Mouse (Mus musculus) embryonic facial prominence, embryonic 11.5 days (tissue): ENCODE results near the gene Micu2. TPM values are rescaled to one million over a fixed set of nuclear protein-coding genes. Genes with fewer than 3 reads are reported as not detected.

Source experiments
- ATAC-seq: fragments of 200-750 bp; cut with Nextera tagmentation; replicated peaks from 2 replicates; pipeline ENCODE4 v1.8.0; 2017; ENCODE audit warnings: low read depth; ENCODE audit not compliant: insufficient number of reproducible peaks, low FRiP score, low TSS enrichment
- DNase-seq: peaks from one replicate; pipeline ENCODE4 v3.0.0-alpha.2; 2015; ENCODE audit warnings: low spot score
- H3K27ac ChIP-seq: fragments of 300-500 bp; sonication (generic); replicated peaks from 2 replicates; pipeline ENCODE4 v1.5.1; 2014; ENCODE audit warnings: mild to moderate bottlenecking, low read depth, low read length, control low read depth
- H3K27me3 ChIP-seq: fragments of 300-500 bp; sonication (generic); 2 replicates; pipeline ENCODE4 v1.6.1; 2014; ENCODE audit warnings: mild to moderate bottlenecking, low read length, moderate library complexity, mixed read lengths; ENCODE audit not compliant: control insufficient read depth, insufficient read depth
- H3K36me3 ChIP-seq: fragments of 300-500 bp; sonication (generic); replicated peaks from 2 replicates; pipeline ENCODE4 v1.6.1; 2014; ENCODE audit warnings: low read depth, mild to moderate bottlenecking, low read length, moderate library complexity, mixed read lengths; ENCODE audit not compliant: control insufficient read depth, insufficient read depth
- H3K4me1 ChIP-seq: fragments of 300-500 bp; sonication (generic); 2 replicates; pipeline ENCODE4 v1.6.1; 2014; ENCODE audit warnings: low read length, mixed read lengths; ENCODE audit not compliant: control insufficient read depth, insufficient read depth
- H3K4me2 ChIP-seq: fragments of 300-500 bp; sonication (generic); 2 replicates; pipeline ENCODE4 v1.6.1; 2014; ENCODE audit warnings: low read depth, mild to moderate bottlenecking, control low read depth, low read length, moderate library complexity
- H3K4me3 ChIP-seq: fragments of 300-500 bp; sonication (generic); 2 replicates; pipeline ENCODE4 v1.5.1; 2014; ENCODE audit warnings: low read depth, low read length, control low read depth
- H3K9ac ChIP-seq: fragments of 300-500 bp; sonication (generic); replicated peaks from 2 replicates; pipeline ENCODE4 v1.6.1; 2014; ENCODE audit warnings: mild to moderate bottlenecking, control low read depth, low read length
- H3K9me3 ChIP-seq: fragments of 300-500 bp; sonication (generic); replicated peaks from 2 replicates; pipeline ENCODE4 v1.6.1; 2016; ENCODE audit warnings: mild to moderate bottlenecking, low read length, inconsistent platforms, mixed read lengths; ENCODE audit not compliant: control insufficient read depth
- WGBS: fragments of 180-500 bp; shearing (Covaris S2); extraction: QIAGEN DNeasy Blood & Tissue Kit; methylation state at CpG from one replicate; pipeline ENCODE4 v1.1.7; 2014; 5-methylcytosine and 5-hydroxymethylcytosine counted together
- polyA plus RNA-seq: library from polyadenylated mRNA; unstranded; fragments of >200 nt; fragmentation: Nextera tagmentation; extraction: Ambion mirVana; gene quantifications from 2 replicates; pipeline ENCODE4 v1.2.1, GENCODE M21; 2014

The Micu2 gene
- polyA plus RNA-seq, 1 experiment from 2014 or later = 67.6 TPM

GRCm38 (mm10) chr14:57945834-57946233 is 53.2 kb downstream of the Micu2 start:
- DNase-seq (no peak), ATAC-seq (no peak)
- Histone ChIP-seq H3K27me3 (no peaks in the 10 kb centered on the region), H3K9me3 (no peaks in the 10 kb centered on the region), H3K9ac (no peak overlapping the region), H3K4me1 (no peaks in the 10 kb centered on the region), H3K36me3 (no peaks in the 10 kb centered on the region; the same call in 1 of the 2 replicates), H3K27ac (no peak overlapping the region), H3K4me3 (no peak overlapping the region), H3K4me2 (no peak overlapping the region)
- 86% methylated on average over 4 of the region's 4 CpGs for WGBS

GRCm38 (mm10) chr14:57937297-57937696 is 61.8 kb downstream of the Micu2 start:
- H3K9ac ChIP-seq = no peak overlapping the region
- ATAC-seq (no peak), DNase-seq (no peak)
- no peak overlapping the region for H3K27ac ChIP-seq
- no peaks in the 10 kb centered on the region for H3K36me3 ChIP-seq
- H3K4me1 ChIP-seq = no peaks in the 10 kb centered on the region
- H3K27me3 ChIP-seq = no peaks in the 10 kb centered on the region
- H3K4me3 ChIP-seq = no peak overlapping the region
- WGBS = 86% methylated on average over 6 of the region's 6 CpGs
- H3K4me2 ChIP-seq = no peak overlapping the region
- no peaks in the 10 kb centered on the region for H3K9me3 ChIP-seq

DNA sequence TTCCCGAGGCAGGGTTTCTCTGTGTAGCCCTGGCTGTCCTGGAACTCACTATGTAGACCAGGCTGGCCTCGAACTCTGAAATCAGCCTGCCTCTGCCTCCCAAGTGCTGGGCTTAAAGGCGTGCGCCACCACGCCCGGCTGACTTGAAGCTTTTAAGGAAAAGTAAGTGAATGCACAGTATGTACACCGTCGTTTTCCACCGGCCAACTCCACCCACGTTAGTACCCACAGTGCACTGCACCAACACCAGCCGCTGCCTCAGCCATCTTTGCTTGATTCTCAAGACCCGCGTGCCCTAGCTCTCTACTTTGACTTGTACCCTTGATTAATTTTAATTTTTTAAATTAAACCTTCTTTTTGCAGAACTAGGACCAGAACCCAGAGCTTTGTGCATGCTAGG is 64.4 kb downstream of the Micu2 start:
- Histone ChIP-seq H3K36me3 (no peaks in the 10 kb centered on the region), H3K27ac (no peak overlapping the region), H3K4me3 (no peak overlapping the region), H3K9ac (no peak overlapping the region), H3K4me2 (no peak overlapping the region), H3K27me3 (no peaks in the 10 kb centered on the region), H3K4me1 (no peaks in the 10 kb centered on the region), H3K9me3 (no peaks in the 10 kb centered on the region)
- ATAC-seq (no peak), DNase-seq (no peak)
- 96% methylated on average over 13 of the region's 13 CpGs for WGBS

GRCm38 (mm10) chr14:57933608-57934007 is 65.5 kb downstream of the Micu2 start:
- Histone ChIP-seq H3K9me3 (no peaks in the 10 kb centered on the region), H3K36me3 (no peaks in the 10 kb centered on the region), H3K27me3 (no peaks in the 10 kb centered on the region), H3K4me3 (no peak overlapping the region), H3K27ac (no peak overlapping the region), H3K4me2 (no peak overlapping the region), H3K4me1 (no peaks in the 10 kb centered on the region), H3K9ac (no peak overlapping the region)
- WGBS = 84% methylated on average over 7 of the region's 7 CpGs
- DNase-seq (no peak), ATAC-seq (no peak)

DNA sequence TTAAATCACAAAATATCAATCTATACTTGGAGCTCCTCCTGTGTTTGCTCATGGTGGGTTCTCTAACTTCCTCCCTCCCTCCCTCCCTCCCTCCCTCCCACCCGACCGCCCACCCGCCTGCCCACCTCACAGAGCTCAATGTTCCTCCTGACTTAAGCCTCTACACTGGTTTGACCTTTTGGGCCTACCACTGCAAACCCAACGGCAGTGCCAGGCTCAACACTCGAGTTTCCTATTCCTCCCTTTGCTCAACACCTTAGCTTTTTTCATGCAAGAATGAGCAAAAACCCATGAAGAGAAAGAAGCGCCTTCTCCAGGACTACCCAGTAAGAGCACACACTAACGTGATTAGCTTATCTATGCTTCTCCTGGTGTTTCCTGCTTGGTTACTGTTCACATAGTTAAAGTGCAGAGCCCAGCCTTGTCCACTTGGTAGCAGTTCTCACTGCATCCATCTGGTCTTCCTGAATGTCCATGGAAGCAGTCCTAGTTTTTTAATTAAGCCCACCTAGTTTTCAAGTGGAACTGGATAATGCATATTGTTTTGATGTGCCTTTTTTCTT is 66.1 kb downstream of the Micu2 start:
- H3K4me3 ChIP-seq = no peak overlapping the region
- H3K4me1 ChIP-seq = no peaks in the 10 kb centered on the region
- H3K27me3 ChIP-seq = no peaks in the 10 kb centered on the region
- H3K9me3 ChIP-seq = no peaks in the 10 kb centered on the region
- no peak overlapping the region for H3K27ac ChIP-seq
- H3K36me3 ChIP-seq = no peaks in the 10 kb centered on the region
- H3K9ac ChIP-seq = no peak overlapping the region
- no peak for ATAC-seq
- no peak overlapping the region for H3K4me2 ChIP-seq
- DNase-seq = no peak
- WGBS = 65% methylated on average over 7 of the region's 7 CpGs

GRCm38 (mm10) chr14:57921428-57922131 is 77.5 kb downstream of the Micu2 start:
- Histone ChIP-seq H3K4me3 (no peak overlapping the region), H3K27me3 (no peaks in the 10 kb centered on the region), H3K4me1 (no peaks in the 10 kb centered on the region; the same call in 1 of the 2 replicates), H3K4me2 (no peak overlapping the region), H3K9ac (0 out of 2 replicates have a peak overlapping the region, but pooled peaks have one; percentile 28), H3K27ac (peak overlapping the region; percentile 56), H3K9me3 (no peaks in the 10 kb centered on the region), H3K36me3 (peaks cover 3% of the 10 kb centered on the region)
- peak; percentile 67; the same call in 1 of the 2 replicates for ATAC-seq
- WGBS = 25% methylated on average over 10 of the region's 10 CpGs
- DNase-seq = peak; percentile 57

DNA sequence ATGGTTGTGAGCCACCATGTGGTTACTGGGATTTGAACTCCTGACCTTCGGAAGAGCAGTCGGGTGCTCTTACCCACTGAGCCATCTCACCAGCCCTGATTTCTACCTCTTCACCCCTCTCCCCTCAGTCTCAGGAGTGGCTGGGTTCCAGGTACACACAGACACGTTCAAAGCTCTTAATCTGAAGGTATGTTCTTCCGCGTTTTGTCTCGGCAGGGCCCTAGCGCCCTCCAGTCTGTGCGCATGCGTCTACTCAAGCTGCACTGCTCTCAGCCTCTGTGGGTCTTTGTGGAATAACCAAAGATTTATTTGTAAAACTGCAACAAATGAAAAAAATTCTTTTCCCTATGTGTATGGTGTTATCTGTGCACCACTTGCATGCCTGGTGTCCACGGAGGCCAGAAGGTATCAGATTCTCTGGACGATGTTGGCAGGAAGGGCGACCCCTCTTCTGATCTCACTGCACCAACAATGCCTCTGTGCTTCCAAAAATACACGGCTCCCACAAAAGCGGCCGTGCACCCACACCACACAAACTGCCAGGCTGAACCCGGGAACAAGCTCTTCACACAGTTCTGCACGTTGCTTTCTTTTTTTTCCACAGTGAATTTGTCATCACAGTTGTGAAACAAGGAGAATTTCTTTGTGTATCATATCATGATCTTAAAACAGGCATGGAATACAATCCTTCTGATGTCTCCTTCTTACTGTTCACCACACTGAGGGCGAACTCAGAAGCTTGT is 78.3 kb downstream of the Micu2 start:
- no peak overlapping the region for H3K9ac ChIP-seq
- H3K4me1 ChIP-seq = no peaks in the 10 kb centered on the region; the same call in 1 of the 2 replicates
- H3K4me3 ChIP-seq = no peak overlapping the region
- H3K9me3 ChIP-seq = no peaks in the 10 kb centered on the region
- no peak for ATAC-seq
- peaks cover 3% of the 10 kb centered on the region for H3K36me3 ChIP-seq
- H3K4me2 ChIP-seq = no peak overlapping the region
- H3K27me3 ChIP-seq = no peaks in the 10 kb centered on the region
- H3K27ac ChIP-seq = peak overlapping the region; percentile 56; the same call in 1 of the 2 replicates
- no peak for DNase-seq
- WGBS = 77% methylated on average over 18 of the region's 18 CpGs
